Mouse (Mus musculus) midbrain, embryonic 15.5 days (tissue): ENCODE results near the gene Tbk1. TPM values are rescaled to one million over a fixed set of nuclear protein-coding genes. Genes with fewer than 3 reads are reported as not detected.

Experiments used
- ATAC-seq: fragments of 200-750 bp; cut with Nextera tagmentation; replicated peaks from 2 replicates; pipeline ENCODE4 v1.8.0; 2017; ENCODE audit warnings: moderate TSS enrichment
- H3K27ac ChIP-seq: fragments of 300-500 bp; sonication (generic); 2 replicates; pipeline ENCODE4 v1.5.1; 2015; ENCODE audit warnings: mild to moderate bottlenecking, inconsistent platforms
- H3K27me3 ChIP-seq: fragments of 300-500 bp; sonication (generic); replicated peaks from 2 replicates; pipeline ENCODE4 v1.6.1; 2015; ENCODE audit warnings: inconsistent platforms
- H3K36me3 ChIP-seq: fragments of 300-500 bp; sonication (generic); replicated peaks from 2 replicates; pipeline ENCODE4 v1.6.1; 2015; ENCODE audit warnings: inconsistent platforms
- H3K4me1 ChIP-seq: fragments of 300-500 bp; sonication (generic); 2 replicates; pipeline ENCODE4 v1.6.1; 2015; ENCODE audit warnings: inconsistent platforms
- H3K4me2 ChIP-seq: fragments of 300-500 bp; sonication (generic); 2 replicates; pipeline ENCODE4 v1.6.1; 2015; ENCODE audit warnings: inconsistent platforms, mild to moderate bottlenecking, moderate library complexity
- H3K4me3 ChIP-seq: fragments of 300-500 bp; sonication (generic); 2 replicates; pipeline ENCODE4 v1.5.1; 2015; ENCODE audit warnings: mild to moderate bottlenecking, inconsistent platforms
- H3K9ac ChIP-seq: fragments of 300-500 bp; sonication (generic); 2 replicates; pipeline ENCODE4 v1.6.1; 2015; ENCODE audit warnings: mild to moderate bottlenecking, inconsistent platforms
- H3K9me3 ChIP-seq: fragments of 300-500 bp; sonication (generic); 2 replicates; pipeline ENCODE4 v1.6.1; 2016; ENCODE audit warnings: inconsistent platforms
- WGBS: fragments of 180-500 bp; shearing (Covaris S2); methylation state at CpG from one replicate; pipeline ENCODE4 v1.1.7; 2015; ENCODE audit warnings: mixed read lengths; 5-methylcytosine and 5-hydroxymethylcytosine counted together
- polyA plus RNA-seq: library from polyadenylated mRNA; unstranded; fragments of >200 nt; fragmentation: Nextera tagmentation; extraction: Ambion mirVana; gene quantifications from 2 replicates; pipeline ENCODE4 v1.2.1, GENCODE M21; 2015

The Tbk1 gene
- polyA plus RNA-seq, 1 experiment from 2014 or later: 33.7 TPM

- no peaks in the 10 kb centered on the region for H3K27me3 ChIP-seq
These were observed 56.1 kb downstream of the Tbk1 start for GRCm38 (mm10) chr10:121530365-121531003.

GRCm38 (mm10) chr10:121529261-121529660 lies 57.3 kb downstream of the Tbk1 start:
- no peaks in the 10 kb centered on the region for H3K36me3 ChIP-seq
- ATAC-seq: no peak
- no peak overlapping the region for H3K9ac ChIP-seq
- H3K9me3 ChIP-seq: no peaks in the 10 kb centered on the region
- H3K4me2 ChIP-seq: no peak overlapping the region
- WGBS: 92% methylated on average over 1 of the region's 1 CpGs
- H3K27me3 ChIP-seq: no peaks in the 10 kb centered on the region
- peaks cover 7% of the 10 kb centered on the region for H3K4me1 ChIP-seq
- no peak overlapping the region for H3K27ac ChIP-seq
- no peak overlapping the region for H3K4me3 ChIP-seq

More at GRCm38 (mm10) chr10:121530365-121531003, 56.1 kb downstream of the Tbk1 start:
- Histone ChIP-seq H3K4me1 (peaks cover 7% of the 10 kb centered on the region), H3K36me3 (no peaks in the 10 kb centered on the region), H3K27ac (no peak overlapping the region), H3K4me3 (no peak overlapping the region), H3K9me3 (no peaks in the 10 kb centered on the region), H3K4me2 (no peak overlapping the region), H3K9ac (no peak overlapping the region)
- no peak for ATAC-seq
- WGBS: 88% methylated on average over 8 of the region's 8 CpGs

- no peak overlapping the region for H3K4me3 ChIP-seq
- H3K27me3 ChIP-seq: no peaks in the 10 kb centered on the region
- no peaks in the 10 kb centered on the region for H3K36me3 ChIP-seq
- no peak overlapping the region for H3K4me2 ChIP-seq
- ATAC-seq: no peak
- WGBS: 83% methylated on average over 3 of the region's 3 CpGs
- no peaks in the 10 kb centered on the region for H3K9me3 ChIP-seq
- H3K9ac ChIP-seq: no peak overlapping the region
- H3K4me1 ChIP-seq: peaks cover 5% of the 10 kb centered on the region
- H3K27ac ChIP-seq: no peak overlapping the region
These were observed 58.1 kb downstream of the Tbk1 start for GRCm38 (mm10) chr10:121528470-121528869.

GRCm38 (mm10) chr10:121527114-121527513 lies 59.5 kb downstream of the Tbk1 start:
- Histone ChIP-seq H3K9ac (no peak overlapping the region), H3K27ac (no peak overlapping the region), H3K4me2 (no peak overlapping the region), H3K36me3 (no peaks in the 10 kb centered on the region), H3K4me3 (no peak overlapping the region), H3K27me3 (no peaks in the 10 kb centered on the region), H3K9me3 (no peaks in the 10 kb centered on the region), H3K4me1 (no peaks in the 10 kb centered on the region)
- no peak for ATAC-seq
- WGBS: 88% methylated on average over 6 of the region's 6 CpGs

- Histone ChIP-seq H3K9ac (no peak overlapping the region), H3K4me1 (peaks cover 1% of the 10 kb centered on the region; the same call in 1 of the 2 replicates), H3K4me3 (no peak overlapping the region), H3K27ac (no peak overlapping the region), H3K4me2 (no peak overlapping the region), H3K27me3 (no peaks in the 10 kb centered on the region), H3K36me3 (no peaks in the 10 kb centered on the region), H3K9me3 (no peaks in the 10 kb centered on the region)
- 24% methylated on average over 12 of the region's 12 CpGs for WGBS
- ATAC-seq: no peak
These were observed 65.5 kb downstream of the Tbk1 start for GRCm38 (mm10) chr10:121520923-121521585.

GRCm38 (mm10) chr10:121519710-121520109 lies 66.9 kb downstream of the Tbk1 start:
- Histone ChIP-seq H3K4me2 (no peak overlapping the region), H3K36me3 (no peaks in the 10 kb centered on the region), H3K27me3 (no peaks in the 10 kb centered on the region), H3K27ac (no peak overlapping the region), H3K4me3 (no peak overlapping the region), H3K9ac (no peak overlapping the region), H3K9me3 (no peaks in the 10 kb centered on the region), H3K4me1 (peaks cover 3% of the 10 kb centered on the region; the same call in 1 of the 2 replicates)
- ATAC-seq: no peak
- WGBS: 75% methylated on average over 2 of the region's 2 CpGs

- no peak overlapping the region for H3K9ac ChIP-seq
- H3K4me3 ChIP-seq: no peak overlapping the region
- H3K4me1 ChIP-seq: peaks cover 3% of the 10 kb centered on the region; the same call in 1 of the 2 replicates
- H3K27ac ChIP-seq: no peak overlapping the region
- H3K36me3 ChIP-seq: no peaks in the 10 kb centered on the region
- no peaks in the 10 kb centered on the region for H3K9me3 ChIP-seq
- no peaks in the 10 kb centered on the region for H3K27me3 ChIP-seq
- ATAC-seq: no peak
- WGBS: 30% methylated on average over 18 of the region's 18 CpGs
- no peak overlapping the region for H3K4me2 ChIP-seq
These were observed 70.5 kb downstream of the Tbk1 start for GRCm38 (mm10) chr10:121516008-121516600.

- H3K27ac ChIP-seq: no peak overlapping the region
- H3K36me3 ChIP-seq: no peaks in the 10 kb centered on the region
- H3K9me3 ChIP-seq: no peaks in the 10 kb centered on the region
- H3K4me1 ChIP-seq: peaks cover 14% of the 10 kb centered on the region; the same call in 1 of the 2 replicates
- no peak overlapping the region for H3K9ac ChIP-seq
- no peaks in the 10 kb centered on the region for H3K27me3 ChIP-seq
- 33% methylated on average over 24 of the region's 24 CpGs for WGBS
- no peak for ATAC-seq
- peak overlapping the region; percentile 3; the same call in 1 of the 2 replicates for H3K4me2 ChIP-seq
- H3K4me3 ChIP-seq: no peak overlapping the region
These were observed 76.6 kb downstream of the Tbk1 start for GRCm38 (mm10) chr10:121509751-121510643.

GRCm38 (mm10) chr10:121507755-121508544 lies 78.6 kb downstream of the Tbk1 start:
- Histone ChIP-seq H3K9me3 (no peaks in the 10 kb centered on the region), H3K4me2 (no peak overlapping the region), H3K36me3 (no peaks in the 10 kb centered on the region), H3K27me3 (no peaks in the 10 kb centered on the region), H3K27ac (no peak overlapping the region), H3K4me3 (no peak overlapping the region), H3K4me1 (peaks cover 18% of the 10 kb centered on the region; the same call in 1 of the 2 replicates), H3K9ac (no peak overlapping the region)
- ATAC-seq: no peak
- WGBS: 91% methylated on average over 16 of the region's 16 CpGs

GRCm38 (mm10) chr10:121506731-121507583 lies 79.6 kb downstream of the Tbk1 start:
- Histone ChIP-seq H3K4me2 (no peak overlapping the region), H3K27me3 (no peaks in the 10 kb centered on the region), H3K4me1 (peaks cover 18% of the 10 kb centered on the region; the same call in 1 of the 2 replicates), H3K36me3 (no peaks in the 10 kb centered on the region), H3K9me3 (no peaks in the 10 kb centered on the region), H3K4me3 (no peak overlapping the region), H3K9ac (no peak overlapping the region), H3K27ac (no peak overlapping the region)
- no peak for ATAC-seq
- 49% methylated on average over 29 of the region's 29 CpGs for WGBS
